Mouse (Mus musculus) forebrain, postnatal 0 days (tissue): Measurements from ENCODE around the gene Psph. TPM values are rescaled to one million over a fixed set of nuclear protein-coding genes. Genes with fewer than 3 reads are reported as not detected.

Experiments
- ATAC-seq: fragments of 200-750 bp; cut with Nextera tagmentation; 2 replicates; pipeline ENCODE4 v1.8.0; 2017; ENCODE audit warnings: mild to moderate bottlenecking, moderate library complexity
- DNase-seq: peaks from one replicate; pipeline ENCODE4 v3.0.0-alpha.2; 2015
- H3K27ac ChIP-seq: fragments of 300-500 bp; sonication (generic); 2 replicates; pipeline ENCODE4 v1.5.1; 2014; ENCODE audit warnings: low read depth, mild to moderate bottlenecking, antibody characterized with exemption, low read length, moderate library complexity, mixed read lengths
- H3K27me3 ChIP-seq: fragments of 300-500 bp; sonication (generic); 2 replicates; pipeline ENCODE4 v1.6.1; 2014; ENCODE audit warnings: mild to moderate bottlenecking, low read length, mixed read lengths; ENCODE audit not compliant: insufficient read depth
- H3K36me3 ChIP-seq: fragments of 300-500 bp; sonication (generic); 2 replicates; pipeline ENCODE4 v1.6.1; 2014; ENCODE audit warnings: mild to moderate bottlenecking, moderate library complexity; ENCODE audit not compliant: insufficient read depth
- H3K4me1 ChIP-seq: fragments of 300-500 bp; sonication (generic); 2 replicates; pipeline ENCODE4 v1.6.1; 2014; ENCODE audit warnings: antibody characterized with exemption; ENCODE audit not compliant: insufficient read depth
- H3K4me2 ChIP-seq: fragments of 300-500 bp; sonication (generic); 2 replicates; pipeline ENCODE4 v1.6.1; 2014; ENCODE audit warnings: low read depth, mild to moderate bottlenecking, moderate library complexity
- H3K4me3 ChIP-seq: fragments of 300-500 bp; sonication (generic); 2 replicates; pipeline ENCODE4 v1.5.1; 2014; ENCODE audit warnings: low read depth, low read length, mixed read lengths
- H3K9ac ChIP-seq: fragments of 300-500 bp; sonication (generic); 2 replicates; pipeline ENCODE4 v1.6.1; 2014; ENCODE audit warnings: mild to moderate bottlenecking
- H3K9me3 ChIP-seq: fragments of 300-500 bp; sonication (generic); 2 replicates; pipeline ENCODE4 v1.6.1; 2016; ENCODE audit warnings: low read length
- CTCF ChIP-seq: sonication (generic); IDR thresholded peaks from 2 replicates; pipeline ENCODE4 v1.5.1; 2016; ENCODE audit warnings: antibody characterized with exemption, control low read depth, low read depth
- WGBS: fragments of 180-500 bp; shearing (Covaris S2); extraction: QIAGEN DNeasy Blood & Tissue Kit; methylation state at CpG from one replicate; pipeline ENCODE4 v1.1.7; 2014; 5-methylcytosine and 5-hydroxymethylcytosine counted together
- polyA plus RNA-seq: library from polyadenylated mRNA; unstranded; fragments of >200 nt; fragmentation: Nextera tagmentation; extraction: Ambion mirVana; gene quantifications from 2 replicates; pipeline ENCODE4 v1.2.1, GENCODE M21; 2015
- total RNA-seq: library from RNA; depleted of rRNA; stranded (reverse); fragments of >200 nt; gene quantifications from 2 replicates; pipeline ENCODE4 v1.2.3, GENCODE M21; 2014

The Psph gene
- total and polyA plus RNA-seq, 2 experiments from 2014 or later = 37.9 to 46.3 TPM

- Histone ChIP-seq H3K4me3 (no peak overlapping the region), H3K9ac (no peak overlapping the region), H3K36me3 (no peaks in the 10 kb centered on the region), H3K4me2 (no peak overlapping the region), H3K27ac (no peak overlapping the region), H3K9me3 (no peaks in the 10 kb centered on the region), H3K4me1 (no peaks in the 10 kb centered on the region), H3K27me3 (no peaks in the 10 kb centered on the region)
- ATAC-seq (no peak), DNase-seq (no peak)
- 82% methylated on average over 5 of the region's 5 CpGs for WGBS
- TF ChIP-seq CTCF = no peak
Measured at GRCm38 (mm10) chr5:129731021-129731420, 56.2 kb downstream of the Psph start.

- no peak overlapping the region for H3K9ac ChIP-seq
- H3K9me3 ChIP-seq = no peaks in the 10 kb centered on the region
- no peak overlapping the region for H3K27ac ChIP-seq
- no peak for DNase-seq
- no peak overlapping the region for H3K4me3 ChIP-seq
- no peak overlapping the region for H3K4me2 ChIP-seq
- H3K36me3 ChIP-seq = no peaks in the 10 kb centered on the region
- H3K4me1 ChIP-seq = no peaks in the 10 kb centered on the region
- no peak for TF ChIP-seq CTCF
- H3K27me3 ChIP-seq = no peaks in the 10 kb centered on the region
- WGBS = 85% methylated on average over 11 of the region's 11 CpGs
- no peak for ATAC-seq
Measured at GRCm38 (mm10) chr5:129730344-129730743, 56.9 kb downstream of the Psph start.

DNA sequence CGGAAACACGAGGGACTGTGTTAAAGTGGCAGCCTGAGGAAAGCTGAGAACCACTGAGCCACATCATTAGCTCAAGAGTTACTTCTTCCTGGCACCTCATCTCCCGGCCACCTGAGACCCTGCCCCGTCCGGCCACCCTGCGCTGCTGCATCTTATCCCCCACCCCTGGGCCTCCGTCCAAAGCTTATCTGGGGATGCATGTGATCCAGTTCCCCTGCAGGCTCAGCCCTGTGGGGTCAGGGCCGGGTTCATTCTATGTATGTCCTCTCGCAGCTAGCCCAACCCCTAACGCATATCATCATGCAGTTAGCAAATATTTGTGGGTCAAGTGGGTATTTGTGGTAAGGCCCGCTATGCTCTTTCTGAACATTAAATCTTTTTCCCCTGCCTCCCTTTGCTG, 58.0 kb downstream of the Psph start:
- WGBS = 73% methylated on average over 11 of the region's 11 CpGs
- H3K9me3 ChIP-seq = no peaks in the 10 kb centered on the region
- TF ChIP-seq CTCF = no peak
- H3K4me1 ChIP-seq = no peaks in the 10 kb centered on the region
- DNase-seq (no peak), ATAC-seq (no peak)
- H3K27ac ChIP-seq = no peak overlapping the region
- no peaks in the 10 kb centered on the region for H3K27me3 ChIP-seq
- no peaks in the 10 kb centered on the region for H3K36me3 ChIP-seq
- no peak overlapping the region for H3K9ac ChIP-seq
- no peak overlapping the region for H3K4me3 ChIP-seq
- no peak overlapping the region for H3K4me2 ChIP-seq

GRCm38 (mm10) chr5:129726784-129727183, 60.5 kb downstream of the Psph start:
- no peaks in the 10 kb centered on the region for H3K9me3 ChIP-seq
- H3K9ac ChIP-seq = no peak overlapping the region
- ATAC-seq (no peak), DNase-seq (no peak)
- no peak overlapping the region for H3K27ac ChIP-seq
- H3K4me1 ChIP-seq = no peaks in the 10 kb centered on the region
- TF ChIP-seq CTCF = no peak
- 82% methylated on average over 3 of the region's 3 CpGs for WGBS
- no peaks in the 10 kb centered on the region for H3K27me3 ChIP-seq
- H3K4me2 ChIP-seq = no peak overlapping the region
- H3K4me3 ChIP-seq = no peak overlapping the region
- H3K36me3 ChIP-seq = no peaks in the 10 kb centered on the region

DNA sequence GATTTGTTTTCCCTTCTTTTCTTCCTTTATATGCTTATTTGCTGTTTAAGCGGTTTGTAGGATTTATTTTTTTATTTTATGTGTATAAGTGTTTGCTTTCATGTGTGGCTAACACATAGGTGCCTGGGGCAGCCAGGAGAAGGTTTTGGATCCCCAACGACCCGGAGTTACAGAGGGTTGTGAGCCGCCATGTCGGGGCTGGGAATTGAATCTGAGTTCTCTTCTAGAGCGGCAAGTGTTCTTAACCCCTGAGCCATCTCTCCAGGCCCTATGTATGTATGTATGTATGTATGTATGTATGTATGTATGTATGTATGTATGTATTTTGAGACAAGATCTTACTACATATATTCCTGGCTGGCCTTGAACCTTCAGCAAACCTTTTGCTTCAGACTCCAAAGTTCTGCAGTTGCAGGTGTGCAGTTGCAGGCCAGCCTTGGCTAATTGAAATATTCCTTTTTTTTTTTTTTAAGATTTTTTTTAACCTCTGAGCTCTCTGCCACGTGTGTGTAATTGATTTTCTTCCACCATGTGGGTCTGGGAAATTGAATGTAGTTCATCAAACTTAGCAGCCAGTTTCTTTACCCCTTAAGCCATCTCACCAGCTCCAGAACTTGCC, 61.4 kb downstream of the Psph start:
- H3K4me1 ChIP-seq = no peaks in the 10 kb centered on the region
- H3K4me3 ChIP-seq = peak overlapping the region; percentile 85
- TF ChIP-seq CTCF = no peak
- no peaks in the 10 kb centered on the region for H3K27me3 ChIP-seq
- ATAC-seq (no peak), DNase-seq (peak; percentile 32)
- H3K4me2 ChIP-seq = peak overlapping the region; percentile 53
- peak overlapping the region; percentile 95 for H3K9ac ChIP-seq
- H3K27ac ChIP-seq = peak overlapping the region; percentile 91
- H3K36me3 ChIP-seq = no peaks in the 10 kb centered on the region
- 13% methylated on average over 7 of the region's 7 CpGs for WGBS
- no peaks in the 10 kb centered on the region for H3K9me3 ChIP-seq

GRCm38 (mm10) chr5:129724834-129725773, 62.1 kb downstream of the Psph start, which contains the start of gene Nipsnap2:
TSS of gene Nipsnap2 (plus strand) at chr5:129725063.
- peak; percentile 100 for TF ChIP-seq CTCF
- ATAC-seq (peak; percentile 97), DNase-seq (peak; percentile 94)
- WGBS = 2% methylated on average over 71 of the region's 93 CpGs
- Histone ChIP-seq H3K9ac (peak within 1 kb of the TSS; percentile 95), H3K4me2 (peak within 1 kb of the TSS; percentile 53), H3K4me3 (peak within 1 kb of the TSS; percentile 85), H3K27ac (peak within 1 kb of the TSS; percentile 91), H3K9me3 (no peaks in the 10 kb centered on the region), H3K36me3 (no peaks in the 10 kb centered on the region), H3K4me1 (no peaks in the 10 kb centered on the region), H3K27me3 (no peaks in the 10 kb centered on the region)

- 62% methylated on average over 4 of the region's 4 CpGs for WGBS
- no peak for TF ChIP-seq CTCF
- H3K36me3 ChIP-seq = peaks cover 5% of the 10 kb centered on the region
- ATAC-seq (no peak), DNase-seq (no peak)
- H3K9ac ChIP-seq = peak overlapping the region; percentile 95; the same call in 1 of the 2 replicates
- peak overlapping the region; percentile 53 for H3K4me2 ChIP-seq
- peak overlapping the region; percentile 85 for H3K4me3 ChIP-seq
- no peaks in the 10 kb centered on the region for H3K4me1 ChIP-seq
- no peaks in the 10 kb centered on the region for H3K9me3 ChIP-seq
- no peaks in the 10 kb centered on the region for H3K27me3 ChIP-seq
- H3K27ac ChIP-seq = 0 out of 2 replicates have a peak overlapping the region, but pooled peaks have one; percentile 91
Measured at GRCm38 (mm10) chr5:129724268-129724667, 63.0 kb downstream of the Psph start.
